Mouse (Mus musculus) myocyte (in vitro differentiated cells): ENCODE measurements around the gene Pnpla2. TPM values are rescaled to one million over a fixed set of nuclear protein-coding genes. Genes with fewer than 3 reads are reported as not detected.
A peak's percentile ranks its signal among the peaks of the same experiment; 100 is the strongest.

Experiments used
- H3K27me3 ChIP-seq: one replicate; pipeline ENCODE4 v1.6.1; 2011; ENCODE audit not compliant: control insufficient read depth, insufficient read depth, insufficient read length
- H3K36me3 ChIP-seq: one replicate; pipeline ENCODE4 v1.6.1; 2011; ENCODE audit not compliant: control insufficient read depth, insufficient read depth
- H3K4me2 ChIP-seq: one replicate; pipeline ENCODE4 v1.6.1; 2011; ENCODE audit warnings: low read depth, control low read depth
- H3K4me3 ChIP-seq: one replicate; pipeline ENCODE4 v1.5.1; 2011; ENCODE audit warnings: mild to moderate bottlenecking, control low read depth, moderate library complexity
- H3K79me2 ChIP-seq: one replicate; pipeline ENCODE4 v1.6.1; 2011; ENCODE audit not compliant: control insufficient read depth, insufficient read depth
- H3ac ChIP-seq: one replicate; pipeline ENCODE4 v1.6.1; 2011; ENCODE audit not compliant: control insufficient read depth, insufficient read length
- CEBPB ChIP-seq: IDR thresholded peaks from 2 replicates; pipeline ENCODE4 v1.6.1; 2011; ENCODE audit warnings: mild to moderate bottlenecking, moderate library complexity; ENCODE audit not compliant: poor library complexity, insufficient read depth, severe bottlenecking
- E2F4 ChIP-seq: IDR thresholded peaks from one replicate; pipeline ENCODE4 v1.6.1; 2011; ENCODE audit warnings: mild to moderate bottlenecking, control low read depth, moderate library complexity; ENCODE audit not compliant: insufficient read depth
- MAX ChIP-seq: IDR thresholded peaks from one replicate; pipeline ENCODE4 v1.6.1; 2011; ENCODE audit warnings: low read depth, mild to moderate bottlenecking, control low read depth
- MYOD1 ChIP-seq, 3 experiments: IDR thresholded peaks; one replicate each; pipeline ENCODE4 v1.6.1; 2011; ENCODE audit warnings: control low read depth in 2 of 3, low read depth in 2 of 3, mild to moderate bottlenecking in 2 of 3, moderate library complexity in 1 of 3; ENCODE audit not compliant: insufficient read length in 2 of 3, control insufficient read depth in 1 of 3
- MYOG ChIP-seq, 3 experiments: IDR thresholded peaks; one replicate each; pipeline ENCODE4 v1.6.1; 2011; ENCODE audit warnings: control low read depth in 2 of 3, low read depth in 2 of 3, mild to moderate bottlenecking in 2 of 3; ENCODE audit not compliant: insufficient read length in 2 of 3, control insufficient read depth in 1 of 3, insufficient read depth in 1 of 3
- POLR2A ChIP-seq: IDR thresholded peaks from one replicate; pipeline ENCODE4 v1.6.1; 2011; ENCODE audit warnings: low read depth, mild to moderate bottlenecking, control low read depth, moderate library complexity; ENCODE audit not compliant: insufficient read length
- POLR2AphosphoS2 ChIP-seq: IDR thresholded peaks from one replicate; pipeline ENCODE4 v1.6.1; 2011; ENCODE audit warnings: low read depth, control low read depth; ENCODE audit not compliant: insufficient read length
- REST ChIP-seq: IDR thresholded peaks from one replicate; pipeline ENCODE4 v1.6.1; 2011; ENCODE audit warnings: mild to moderate bottlenecking, control low read depth, moderate library complexity; ENCODE audit not compliant: insufficient read depth, insufficient read length
- SRF ChIP-seq: IDR thresholded peaks from one replicate; pipeline ENCODE4 v1.6.1; 2011; ENCODE audit warnings: low read depth; ENCODE audit not compliant: control insufficient read depth, insufficient read length
- TCF12 ChIP-seq: IDR thresholded peaks from one replicate; pipeline ENCODE4 v1.6.1; 2011; ENCODE audit warnings: mild to moderate bottlenecking, control low read depth; ENCODE audit not compliant: poor library complexity, insufficient read depth, severe bottlenecking
- TCF3 ChIP-seq: IDR thresholded peaks from one replicate; pipeline ENCODE4 v1.6.1; 2011; ENCODE audit warnings: low read depth, control low read depth; ENCODE audit not compliant: insufficient read length
- USF1 ChIP-seq: IDR thresholded peaks from one replicate; pipeline ENCODE4 v1.6.1; 2011; ENCODE audit warnings: low read depth, mild to moderate bottlenecking, control low read depth, moderate library complexity
- polyA plus RNA-seq: library from polyadenylated mRNA; unstranded; fragments of >200 nt; fragmentation: generic; extraction: Trizol; gene quantifications from one replicate; pipeline ENCODE4 v1.2.1, GENCODE M21; 2012; ENCODE audit warnings: missing spikeins

Pnpla2 gene
- polyA plus RNA-seq, 1 experiment: 50.5 TPM

DNA sequence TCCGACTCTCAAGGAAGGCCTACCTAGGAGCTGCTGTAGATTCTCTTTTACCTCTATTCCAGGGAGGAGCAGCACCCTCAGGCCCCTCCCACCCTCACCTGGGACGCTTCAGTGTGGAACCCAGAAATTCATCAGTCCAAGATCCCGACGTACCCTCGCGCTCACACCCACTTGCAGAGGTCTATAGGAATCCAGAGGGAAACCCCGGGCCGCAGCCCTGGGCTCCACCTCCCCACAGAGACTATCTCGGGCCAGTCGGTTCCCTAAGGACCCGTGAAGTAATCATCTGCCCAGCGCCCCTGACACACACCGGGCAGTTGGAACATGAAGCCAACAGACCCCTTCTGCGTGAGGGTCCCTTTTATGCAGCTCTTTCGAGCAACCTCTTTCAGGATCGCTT is 41.7 kb upstream of the Pnpla2 start:
- H3ac ChIP-seq: peak overlapping the region; percentile 16
- peak overlapping the region; percentile 86 for H3K4me2 ChIP-seq
- no peak for TF ChIP-seq TCF3
- no peak for TF ChIP-seq MAX
- TF ChIP-seq POLR2A: no peak
- TF ChIP-seq MYOD1 (IDR thresholded peaks at IDR 0.05; ENCODE audit: control insufficient read depth in 1 of 3, insufficient read length in 2 of 3, low read depth in 2 of 3): no peak
- no peak for TF ChIP-seq TCF12
- TF ChIP-seq E2F4: no peak
- H3K36me3 ChIP-seq: no peaks in the 10 kb centered on the region
- H3K27me3 ChIP-seq: no peaks in the 10 kb centered on the region
- peak overlapping the region; percentile 69 for H3K4me3 ChIP-seq
- H3K79me2 ChIP-seq: no peaks in the 10 kb centered on the region

DNA sequence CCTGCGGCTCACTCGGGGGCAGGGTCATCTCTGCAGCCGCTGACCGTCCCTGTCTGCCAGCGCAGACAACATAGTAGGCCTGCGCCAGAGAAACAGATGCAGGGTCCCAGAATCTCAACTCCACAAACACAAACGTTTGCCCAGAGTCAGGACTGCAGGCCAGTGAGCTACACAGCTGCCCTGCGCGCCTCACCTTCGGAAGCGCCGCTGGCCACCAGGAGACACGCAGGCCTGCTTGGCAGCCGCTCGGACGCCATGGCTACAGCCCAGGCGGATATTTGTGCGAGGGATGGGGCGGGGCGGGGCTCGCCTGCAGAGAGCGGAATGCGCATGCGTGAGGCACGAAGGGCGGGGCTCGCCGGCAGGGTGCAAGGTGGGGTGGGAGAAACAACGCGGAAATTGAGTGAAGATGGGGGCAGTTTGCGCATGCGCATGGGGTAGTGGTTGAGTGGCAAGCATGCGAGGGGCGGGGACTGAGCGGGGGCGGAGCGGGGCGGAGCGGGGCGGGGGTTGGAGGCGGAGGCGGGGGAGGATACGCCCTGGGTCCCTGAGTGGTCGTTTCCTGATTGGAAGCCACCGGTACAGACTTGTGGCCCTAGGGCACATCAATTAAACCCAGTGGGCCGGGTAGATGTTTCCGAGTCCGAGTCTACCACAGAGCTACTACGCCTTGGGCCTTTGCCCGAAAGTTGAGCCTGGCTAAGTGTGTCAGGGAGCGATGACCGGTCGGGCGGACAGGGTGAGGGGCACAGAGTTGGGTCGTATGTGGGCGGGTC is 41.0 kb upstream of the Pnpla2 start, which contains the start of gene Gatd1:
Gene Gatd1, minus strand, starts transcription at position 328 of the 776 bp plus-strand sequence.
- no peaks in the 10 kb centered on the region for H3K27me3 ChIP-seq
- no peaks in the 10 kb centered on the region for H3K79me2 ChIP-seq
- H3K36me3 ChIP-seq: no peaks in the 10 kb centered on the region
- peak within 1 kb of the TSS; percentile 16 for H3ac ChIP-seq
- H3K4me3 ChIP-seq: peak within 1 kb of the TSS; percentile 69
- H3K4me2 ChIP-seq: peak within 1 kb of the TSS; percentile 94
- TF ChIP-seq MYOD1 (IDR thresholded peaks at IDR 0.05; ENCODE audit: control insufficient read depth in 1 of 3, insufficient read length in 2 of 3, low read depth in 2 of 3) (peak in 1 of 3 experiments; percentile 47), SRF (no peak), POLR2AphosphoS2 (peak; percentile 90), POLR2A (peak; percentile 96), REST (peak; percentile 21)

DNA sequence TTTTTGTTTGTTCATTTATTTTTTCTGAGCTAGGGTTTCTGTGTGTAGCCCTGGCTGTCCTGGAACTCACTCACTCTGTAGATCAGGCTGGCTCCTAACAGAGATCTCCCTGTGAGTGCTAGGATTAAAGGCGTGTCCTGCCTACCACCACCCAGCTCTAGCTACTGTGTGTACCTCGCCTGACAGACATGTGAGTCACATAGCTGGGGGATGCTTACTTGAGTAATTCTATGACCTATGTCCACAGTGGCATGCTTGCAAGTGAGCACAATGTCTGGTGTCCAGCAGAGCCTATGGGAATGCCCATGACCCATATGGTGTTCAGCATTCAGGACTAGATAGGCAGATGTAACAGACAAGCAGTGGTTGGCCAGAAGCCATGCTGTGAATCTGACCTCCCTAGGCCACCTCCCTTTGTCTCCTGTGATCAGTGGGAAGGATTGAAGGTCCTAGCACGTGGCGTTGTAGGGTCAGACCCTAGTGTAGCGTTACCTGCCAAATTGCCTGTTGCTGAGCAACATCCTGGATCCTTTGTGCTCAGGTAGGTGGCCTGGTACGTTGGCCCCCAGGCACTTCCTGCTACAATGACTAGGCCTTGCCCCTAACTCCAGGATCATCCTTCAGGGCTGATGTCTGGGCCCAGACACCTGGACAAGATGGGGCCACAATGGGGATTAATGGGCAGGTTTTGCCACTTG is 38.7 kb upstream of the Pnpla2 start:
- Histone ChIP-seq H3K4me3 (no peak overlapping the region), H3ac (no peak overlapping the region), H3K36me3 (no peaks in the 10 kb centered on the region), H3K4me2 (no peak overlapping the region), H3K79me2 (no peaks in the 10 kb centered on the region), H3K27me3 (no peaks in the 10 kb centered on the region)
- TF ChIP-seq CEBPB (no peak), MYOG (IDR thresholded peaks at IDR 0.05; ENCODE audit: control insufficient read depth in 1 of 3, insufficient read depth in 1 of 3, insufficient read length in 2 of 3, low read depth in 2 of 3) (no peak), TCF12 (no peak), E2F4 (no peak), TCF3 (no peak), POLR2AphosphoS2 (no peak), USF1 (no peak), REST (no peak), MYOD1 (IDR thresholded peaks at IDR 0.05; ENCODE audit: control insufficient read depth in 1 of 3, insufficient read length in 2 of 3, low read depth in 2 of 3) (no peak), MAX (no peak), POLR2A (no peak), SRF (no peak)

DNA sequence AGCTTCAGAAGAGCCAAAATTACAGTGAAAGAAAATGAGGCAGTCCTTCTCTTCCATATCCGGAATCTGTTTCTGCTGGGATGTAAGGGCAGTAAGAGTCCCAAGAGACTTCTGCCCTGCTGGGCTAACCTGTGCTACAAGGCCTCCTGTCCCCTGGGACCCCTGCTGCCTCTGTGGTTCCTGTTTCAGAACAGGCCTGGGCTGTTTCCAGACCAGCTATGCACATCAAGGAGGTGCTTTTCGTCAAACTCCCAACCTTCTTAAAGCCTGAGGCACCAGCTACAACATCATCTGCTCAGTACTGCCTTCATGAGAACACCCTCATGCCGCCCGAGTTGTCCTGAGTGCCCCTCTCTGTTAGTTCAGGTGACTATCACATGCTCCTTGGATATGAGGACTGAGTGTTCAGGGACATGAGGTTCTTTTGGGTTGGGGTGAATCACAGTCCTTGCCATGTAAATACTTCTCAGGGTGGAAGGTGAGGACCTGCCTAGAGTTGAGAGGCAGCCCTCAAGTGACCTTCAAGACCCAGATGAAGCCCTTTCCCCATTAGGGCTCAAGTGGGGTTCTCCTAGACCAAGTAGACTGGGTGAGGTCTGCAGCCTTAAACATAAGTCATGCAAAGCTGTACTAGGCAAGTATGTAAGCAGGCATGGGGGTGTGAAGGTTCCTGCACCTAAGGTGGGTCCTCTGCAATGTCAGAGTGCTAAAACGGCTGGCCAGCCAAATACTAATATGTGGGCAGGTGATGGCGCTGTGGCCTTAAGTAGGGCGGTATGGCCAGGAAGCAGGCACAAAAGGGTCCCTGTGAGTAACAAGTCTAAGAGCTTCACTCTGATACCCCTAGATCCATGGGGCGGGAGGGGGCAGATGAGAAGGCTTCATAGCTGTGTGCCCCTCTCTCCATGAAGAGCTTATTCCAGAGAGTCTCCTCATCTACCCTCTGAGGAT is 37.0 kb upstream of the Pnpla2 start:
- no peak overlapping the region for H3K4me2 ChIP-seq
- H3K36me3 ChIP-seq: no peaks in the 10 kb centered on the region
- no peaks in the 10 kb centered on the region for H3K79me2 ChIP-seq
- no peak overlapping the region for H3ac ChIP-seq
- H3K4me3 ChIP-seq: no peak overlapping the region
- no peak for TF ChIP-seq SRF
- TF ChIP-seq POLR2AphosphoS2: no peak
- TF ChIP-seq MYOD1 (IDR thresholded peaks at IDR 0.05; ENCODE audit: control insufficient read depth in 1 of 3, insufficient read length in 2 of 3, low read depth in 2 of 3): no peak
- no peak for TF ChIP-seq REST
- no peak for TF ChIP-seq MAX
- TF ChIP-seq MYOG (IDR thresholded peaks at IDR 0.05; ENCODE audit: control insufficient read depth in 1 of 3, insufficient read depth in 1 of 3, insufficient read length in 2 of 3, low read depth in 2 of 3): no peak
- TF ChIP-seq USF1: no peak
- TF ChIP-seq TCF3: no peak
- no peak for TF ChIP-seq POLR2A
- no peak for TF ChIP-seq E2F4
- TF ChIP-seq CEBPB: no peak
- no peak for TF ChIP-seq TCF12
- no peaks in the 10 kb centered on the region for H3K27me3 ChIP-seq
